Mouse (Mus musculus) MEL (cell line): ENCODE data around the gene Serp2.

ENCODE experiments used
- CTCF ChIP-seq, 3 experiments: IDR thresholded peaks in 2 of 3; conservative IDR thresholded peaks in 1 of 3; 2 replicates each; pipeline ENCODE4 v1.5.1; 2011 to 2012; ENCODE audit warnings: low read length in 3 of 3, low read depth in 2 of 3, mild to moderate bottlenecking in 2 of 3, improper control_type of control experiment in 1 of 3, inconsistent platforms in 1 of 3, mixed read lengths in 1 of 3, moderate library complexity in 1 of 3; ENCODE audit not compliant: control insufficient read depth in 1 of 3, insufficient read depth in 1 of 3, poor library complexity in 1 of 3, severe bottlenecking in 1 of 3
- MAX ChIP-seq: IDR thresholded peaks from 2 replicates; pipeline ENCODE4 v1.6.1; 2011; ENCODE audit warnings: low read length, improper control_type of control experiment
- MYC ChIP-seq: IDR thresholded peaks from 2 replicates; pipeline ENCODE4 v1.6.1; 2011; ENCODE audit warnings: low read depth, mild to moderate bottlenecking, low read length, improper control_type of control experiment, moderate library complexity
- POLR2A ChIP-seq, 2 experiments: IDR thresholded peaks; 2 replicates each; pipeline ENCODE4 v1.6.1; 2011 to 2012; ENCODE audit warnings: low read length in 2 of 2, mild to moderate bottlenecking in 2 of 2, control low read depth in 1 of 2, improper control_type of control experiment in 1 of 2, low read depth in 1 of 2, moderate library complexity in 1 of 2; ENCODE audit not compliant: control insufficient read depth in 1 of 2, insufficient read depth in 1 of 2, poor library complexity in 1 of 2
- POLR2AphosphoS5 ChIP-seq: IDR thresholded peaks from 2 replicates; pipeline ENCODE4 v1.6.1; 2012; ENCODE audit warnings: low read depth, borderline replicate concordance, mild to moderate bottlenecking, inconsistent platforms, low read length, moderate library complexity, mixed read lengths
- TCF12 ChIP-seq: IDR thresholded peaks from 2 replicates; pipeline ENCODE4 v1.6.1; 2014; ENCODE audit warnings: low read depth, mild to moderate bottlenecking, inconsistent platforms, low read length, improper control_type of control experiment, moderate library complexity
- USF1 ChIP-seq: IDR thresholded peaks from 2 replicates; pipeline ENCODE4 v1.6.1; 2014; ENCODE audit warnings: low read depth, mild to moderate bottlenecking, inconsistent platforms, low read length, improper control_type of control experiment, moderate library complexity

DNA sequence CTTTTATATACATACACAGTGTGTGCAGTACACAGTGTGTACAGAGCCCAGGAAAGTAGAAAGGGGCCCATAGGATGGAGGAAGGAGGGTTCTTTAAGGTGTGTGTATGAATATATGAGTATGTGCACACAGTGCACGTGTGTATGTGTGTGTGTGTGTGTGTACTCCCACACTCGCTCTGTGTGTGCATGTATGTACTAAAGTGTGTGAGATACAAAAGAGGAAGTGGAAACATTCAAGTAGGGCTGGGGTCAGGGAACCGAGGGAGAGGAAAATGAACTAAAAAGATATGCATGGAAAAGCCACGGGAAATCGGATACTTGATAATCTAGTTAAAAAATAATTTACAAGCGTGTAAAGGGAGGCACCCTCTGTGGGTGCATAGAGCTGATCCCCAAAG, 47.3 kb upstream of the Serp2 start:
- TF ChIP-seq POLR2A (IDR thresholded peaks at IDR 0.05; ENCODE audit: control insufficient read depth in 1 of 2, insufficient read depth in 1 of 2, low read depth in 1 of 2, low read length in 2 of 2, poor library complexity in 1 of 2) = no peak
- TF ChIP-seq POLR2AphosphoS5 = no peak
- no peak for TF ChIP-seq MAX
- no peak for TF ChIP-seq CTCF (IDR thresholded peaks at IDR 0.05 in 2 of 3, conservative IDR thresholded peaks at IDR 0.05 in 1 of 3; ENCODE audit: control insufficient read depth in 1 of 3, insufficient read depth in 1 of 3, low read depth in 2 of 3, low read length in 3 of 3, poor library complexity in 1 of 3, severe bottlenecking in 1 of 3)
- no peak for TF ChIP-seq MYC
- no peak for TF ChIP-seq TCF12
- TF ChIP-seq USF1 = no peak
